Mouse (Mus musculus) kidney, postnatal 14 days (tissue): ENCODE measurements at regions not wholly inside any gene's neighbourhood (a gene's known extent, or its start where the extent isn't known, plus 50 kb on each side); places are given as distances from the start of the nearest gene placed in this dataset.

ENCODE experiments used
- DNase-seq: peaks from one replicate; pipeline ENCODE4 v3.0.0; 2022; ENCODE audit warnings: mixed read lengths

- DNase-seq, result no peak
These were observed 348.9 kb upstream of the Slc24a5 start for GRCm38 (mm10) chr2:124718985-124719384.

GRCm38 (mm10) chr2:124719820-124720478 lies 348.0 kb upstream of the Slc24a5 start:
- peak; percentile 33 for DNase-seq

- no peak for DNase-seq
These were observed 347.1 kb upstream of the Slc24a5 start for GRCm38 (mm10) chr2:124720593-124721445.

- DNase-seq, result no peak
These were observed 343.8 kb upstream of the Slc24a5 start for GRCm38 (mm10) chr2:124724171-124724570.

- DNase-seq, result no peak
These were observed 343.0 kb upstream of the Slc24a5 start for GRCm38 (mm10) chr2:124724827-124725480.

GRCm38 (mm10) chr2:124727979-124728378 lies 339.9 kb upstream of the Slc24a5 start:
- no peak for DNase-seq

- DNase-seq, result no peak
These were observed 335.3 kb upstream of the Slc24a5 start for GRCm38 (mm10) chr2:124732593-124732992.

- peak; percentile 4 for DNase-seq
These were observed 327.1 kb upstream of the Slc24a5 start for GRCm38 (mm10) chr2:124740848-124741247.

- DNase-seq, result no peak
These were observed 325.0 kb upstream of the Slc24a5 start for GRCm38 (mm10) chr2:124742964-124743363.

GRCm38 (mm10) chr2:124745045-124745444 lies 322.9 kb upstream of the Slc24a5 start:
- no peak for DNase-seq

GRCm38 (mm10) chr2:124747119-124747518 lies 320.8 kb upstream of the Slc24a5 start:
- DNase-seq, result no peak

GRCm38 (mm10) chr2:124747627-124748026 lies 320.3 kb upstream of the Slc24a5 start:
- peak; percentile 17 for DNase-seq

GRCm38 (mm10) chr2:124751832-124752231 lies 316.1 kb upstream of the Slc24a5 start:
- no peak for DNase-seq

GRCm38 (mm10) chr2:124753717-124754116 lies 314.2 kb upstream of the Slc24a5 start:
- no peak for DNase-seq

GRCm38 (mm10) chr2:124755244-124755643 lies 312.7 kb upstream of the Slc24a5 start:
- DNase-seq, result no peak

- DNase-seq, result peak; percentile 50
These were observed 308.9 kb upstream of the Slc24a5 start for GRCm38 (mm10) chr2:124758992-124759391.

GRCm38 (mm10) chr2:124763650-124764049 lies 304.3 kb upstream of the Slc24a5 start:
- DNase-seq, result peak; percentile 15

GRCm38 (mm10) chr2:124764186-124764910 lies 303.6 kb upstream of the Slc24a5 start:
- no peak for DNase-seq

- DNase-seq, result no peak
These were observed 298.5 kb upstream of the Slc24a5 start for GRCm38 (mm10) chr2:124769267-124769967.

GRCm38 (mm10) chr2:124770028-124770427 lies 297.9 kb upstream of the Slc24a5 start:
- DNase-seq, result no peak

GRCm38 (mm10) chr2:124772055-124772708 lies 295.7 kb upstream of the Slc24a5 start:
- DNase-seq, result no peak

- DNase-seq, result peak; percentile 23
These were observed 292.2 kb upstream of the Slc24a5 start for GRCm38 (mm10) chr2:124775737-124776136.
